Mouse (Mus musculus): ENCODE measurements around the gene D630045J12Rik. TPM values are rescaled to one million over a fixed set of nuclear protein-coding genes. Genes with fewer than 3 reads are reported as not detected.

The D630045J12Rik gene
- polyA plus RNA-seq, 1 experiment from 2014 or later, result 8.2 TPM

DNA sequence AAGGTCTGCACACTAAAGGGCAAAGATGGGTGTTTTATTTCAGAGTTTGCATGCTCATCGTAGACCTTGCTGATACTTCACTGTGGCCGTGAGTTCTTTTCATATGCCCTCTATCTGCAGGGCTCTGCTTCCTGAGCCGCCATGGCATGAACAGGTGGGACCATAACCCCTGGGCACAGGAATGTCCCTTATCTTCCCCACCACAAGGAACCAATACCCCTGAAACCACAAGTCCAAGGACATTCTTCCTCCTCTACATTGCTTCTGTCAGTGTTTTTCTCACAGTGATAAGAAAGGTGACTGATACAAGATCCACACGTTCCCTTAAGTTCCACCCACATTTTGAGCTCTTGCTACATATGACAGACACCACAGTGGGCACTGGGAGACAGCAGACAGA lies 3.0 kb upstream of the D630045J12Rik start:
- 87% methylated on average over 4 of the region's 4 CpGs for WGBS
- no peak for ATAC-seq (ENCODE audit: low FRiP score, low read depth)
- H3K9ac ChIP-seq, result no peak overlapping the region
- H3K27me3 ChIP-seq, result no peaks in the 10 kb centered on the region
- H3K4me1 ChIP-seq, result peaks cover 16% of the 10 kb centered on the region
- H3K27ac ChIP-seq, result no peak overlapping the region
- H3K4me2 ChIP-seq (replicated peaks), result no peak overlapping the region
- no peaks in the 10 kb centered on the region for H3K9me3 ChIP-seq
- no peak overlapping the region for H3K4me3 ChIP-seq
- H3K36me3 ChIP-seq, result no peaks in the 10 kb centered on the region

DNA sequence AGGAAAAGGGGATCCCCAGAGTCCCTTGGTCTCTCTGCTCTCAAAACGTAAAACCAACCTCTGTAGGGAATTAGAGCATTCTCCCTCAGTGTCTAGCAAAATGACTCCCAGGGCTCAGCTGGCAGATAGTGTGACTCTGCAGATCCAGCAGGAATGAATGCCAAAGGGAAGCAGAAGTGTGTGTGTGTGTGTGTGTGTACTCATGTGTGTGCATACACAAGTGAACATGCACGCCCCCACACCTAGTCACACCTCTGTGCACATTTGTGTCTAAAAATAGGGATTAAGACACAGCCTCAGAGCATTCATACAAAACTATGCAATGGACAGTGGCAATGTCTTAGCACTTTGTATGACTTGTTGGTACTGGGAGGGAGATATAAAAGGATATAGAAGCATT lies 2.0 kb upstream of the D630045J12Rik start:
- H3K4me2 ChIP-seq (replicated peaks), result no peak overlapping the region
- no peak for ATAC-seq (ENCODE audit: low FRiP score, low read depth)
- H3K9ac ChIP-seq, result no peak overlapping the region
- no peak overlapping the region for H3K27ac ChIP-seq
- no peaks in the 10 kb centered on the region for H3K36me3 ChIP-seq
- 68% methylated on average over 2 of the region's 2 CpGs for WGBS
- no peak overlapping the region for H3K4me3 ChIP-seq
- H3K4me1 ChIP-seq, result peaks cover 23% of the 10 kb centered on the region
- no peaks in the 10 kb centered on the region for H3K9me3 ChIP-seq
- no peaks in the 10 kb centered on the region for H3K27me3 ChIP-seq

- no peak for ATAC-seq (ENCODE audit: low FRiP score, low read depth)
- Histone ChIP-seq H3K27ac (peak overlapping the region; percentile 80), H3K9ac (peak overlapping the region; percentile 97), H3K4me1 (peaks cover 27% of the 10 kb centered on the region), H3K36me3 (no peaks in the 10 kb centered on the region), H3K4me3 (peak overlapping the region; percentile 86), H3K4me2 (replicated peaks) (peak overlapping the region; percentile 71), H3K9me3 (no peaks in the 10 kb centered on the region), H3K27me3 (no peaks in the 10 kb centered on the region)
- WGBS, result 6% methylated on average over 19 of the region's 19 CpGs
Measured at GRCm38 (mm10) chr6:38252766-38253735, 758 bp downstream of the D630045J12Rik start.

DNA sequence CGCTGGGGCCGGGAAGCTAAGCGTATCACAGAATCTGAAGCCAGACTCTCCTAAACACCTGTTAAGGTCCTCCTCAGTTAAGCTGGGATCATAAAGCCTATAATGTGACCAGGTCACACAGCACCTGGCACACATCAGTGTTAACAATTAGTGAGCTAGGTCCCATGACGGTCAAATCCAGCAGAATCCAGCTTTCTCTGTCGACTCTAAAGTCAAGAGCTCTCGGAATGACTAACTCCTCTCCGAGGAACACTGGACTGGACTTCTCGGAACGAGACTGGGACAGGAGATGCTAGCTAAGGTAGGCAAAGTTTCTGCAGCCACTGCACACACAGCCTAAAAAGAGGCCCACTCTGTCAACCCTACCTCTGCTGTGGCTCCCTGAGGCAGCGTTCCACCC lies 1.7 kb downstream of the D630045J12Rik start:
- peak overlapping the region; percentile 86 for H3K4me3 ChIP-seq
- no peak for ATAC-seq (ENCODE audit: low FRiP score, low read depth)
- WGBS, result 42% methylated on average over 10 of the region's 10 CpGs
- H3K4me1 ChIP-seq, result peaks cover 30% of the 10 kb centered on the region
- no peaks in the 10 kb centered on the region for H3K27me3 ChIP-seq
- peak overlapping the region; percentile 71 for H3K4me2 ChIP-seq (replicated peaks)
- 0 out of 2 replicates have a peak overlapping the region, but pooled peaks have one; percentile 4 for H3K27ac ChIP-seq
- H3K9ac ChIP-seq, result peak overlapping the region; percentile 97
- H3K36me3 ChIP-seq, result no peaks in the 10 kb centered on the region
- H3K9me3 ChIP-seq, result no peaks in the 10 kb centered on the region

DNA sequence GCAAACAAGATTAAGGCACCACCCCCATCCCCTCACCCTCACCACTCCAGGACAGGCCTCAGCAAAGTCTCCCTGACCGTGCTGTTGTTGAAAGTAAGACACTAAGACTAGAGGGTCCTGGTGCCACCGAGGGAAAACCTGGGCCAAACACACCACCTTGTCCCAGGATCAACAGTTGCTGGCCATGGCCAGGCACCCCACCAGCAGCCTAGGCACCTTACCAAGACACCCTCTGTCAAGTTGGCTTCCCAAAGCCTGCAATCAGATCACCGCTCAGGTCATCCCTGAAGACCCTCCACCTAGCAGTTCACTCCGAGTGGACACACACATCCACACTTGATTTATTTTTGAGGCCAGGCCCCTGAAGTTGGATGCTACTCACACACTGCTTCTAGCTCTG lies 2.3 kb downstream of the D630045J12Rik start:
- peaks cover 33% of the 10 kb centered on the region for H3K4me1 ChIP-seq
- no peaks in the 10 kb centered on the region for H3K36me3 ChIP-seq
- 51% methylated on average over 4 of the region's 4 CpGs for WGBS
- H3K9me3 ChIP-seq, result no peaks in the 10 kb centered on the region
- H3K4me3 ChIP-seq, result 0 out of 2 replicates have a peak overlapping the region, but pooled peaks have one; percentile 86
- ATAC-seq (ENCODE audit: low FRiP score, low read depth), result no peak
- H3K27me3 ChIP-seq, result no peaks in the 10 kb centered on the region
- peak overlapping the region; percentile 50 for H3K9ac ChIP-seq
- H3K4me2 ChIP-seq (replicated peaks), result peak overlapping the region; percentile 71
- H3K27ac ChIP-seq, result no peak overlapping the region

GRCm38 (mm10) chr6:38247362-38247761 lies 6.4 kb downstream of the D630045J12Rik start:
- H3K27me3 ChIP-seq, result no peaks in the 10 kb centered on the region
- H3K4me1 ChIP-seq, result peaks cover 62% of the 10 kb centered on the region
- no peak for ATAC-seq (ENCODE audit: low FRiP score, low read depth)
- H3K4me3 ChIP-seq, result no peak overlapping the region
- H3K9ac ChIP-seq, result no peak overlapping the region; the same call in 1 of the 2 replicates
- 87% methylated on average over 4 of the region's 4 CpGs for WGBS
- H3K9me3 ChIP-seq, result no peaks in the 10 kb centered on the region
- no peak overlapping the region for H3K4me2 ChIP-seq (replicated peaks)
- no peak overlapping the region for H3K27ac ChIP-seq
- no peaks in the 10 kb centered on the region for H3K36me3 ChIP-seq

- H3K9ac ChIP-seq, result no peak overlapping the region
- H3K9me3 ChIP-seq, result no peaks in the 10 kb centered on the region
- H3K4me2 ChIP-seq (replicated peaks), result no peak overlapping the region
- no peak overlapping the region for H3K27ac ChIP-seq
- 70% methylated on average over 3 of the region's 3 CpGs for WGBS
- no peaks in the 10 kb centered on the region for H3K27me3 ChIP-seq
- no peak overlapping the region for H3K4me3 ChIP-seq
- ATAC-seq (ENCODE audit: low FRiP score, low read depth), result no peak
- peaks cover 54% of the 10 kb centered on the region for H3K4me1 ChIP-seq
- no peaks in the 10 kb centered on the region for H3K36me3 ChIP-seq
Measured at GRCm38 (mm10) chr6:38244806-38245205, 9.0 kb downstream of the D630045J12Rik start.

DNA sequence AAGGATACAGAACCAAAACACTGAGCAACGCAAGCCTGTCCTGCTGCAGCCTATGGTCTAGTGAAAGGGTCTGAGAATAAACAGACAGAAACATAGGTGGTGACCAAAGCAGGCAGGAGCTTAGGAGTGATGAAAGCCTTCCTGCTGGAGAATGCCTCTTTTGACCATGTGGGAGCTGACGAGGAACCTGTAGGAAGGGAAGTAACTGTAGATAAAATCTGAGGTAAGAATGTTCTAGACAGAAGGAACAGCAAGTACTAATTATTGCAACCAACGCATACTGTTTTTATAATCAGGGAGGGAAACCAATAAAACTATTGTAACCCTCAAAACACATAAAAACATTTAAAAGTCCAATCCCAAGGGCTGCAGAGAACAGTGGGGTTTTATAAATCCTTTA lies 9.6 kb downstream of the D630045J12Rik start:
- H3K4me3 ChIP-seq, result no peak overlapping the region
- H3K9ac ChIP-seq, result no peak overlapping the region
- H3K9me3 ChIP-seq, result no peaks in the 10 kb centered on the region
- 37% methylated on average over 3 of the region's 3 CpGs for WGBS
- no peaks in the 10 kb centered on the region for H3K36me3 ChIP-seq
- no peak overlapping the region for H3K27ac ChIP-seq
- peaks cover 54% of the 10 kb centered on the region for H3K4me1 ChIP-seq
- no peaks in the 10 kb centered on the region for H3K27me3 ChIP-seq
- H3K4me2 ChIP-seq (replicated peaks), result no peak overlapping the region
- no peak for ATAC-seq (ENCODE audit: low FRiP score, low read depth)

DNA sequence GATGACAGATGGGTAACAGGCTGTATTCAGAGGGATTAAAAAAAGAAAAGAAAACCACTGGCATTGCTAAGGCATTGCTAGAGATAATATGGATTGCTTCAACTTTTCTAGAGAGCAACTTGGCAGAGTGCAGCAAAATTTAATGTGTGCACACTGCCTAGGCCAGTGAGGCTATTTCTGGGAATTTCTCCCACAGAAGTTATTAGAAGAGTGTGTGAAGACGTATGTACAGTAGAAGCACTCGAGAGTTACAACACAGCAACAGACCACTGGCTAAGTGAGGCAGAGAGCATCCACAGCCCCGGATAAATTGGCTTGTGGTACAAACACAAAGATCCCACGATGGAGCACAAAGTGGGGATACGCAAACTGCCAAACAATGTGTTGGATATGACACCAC lies 11.0 kb downstream of the D630045J12Rik start:
- WGBS, result 81% methylated on average over 5 of the region's 5 CpGs
- H3K27me3 ChIP-seq, result no peaks in the 10 kb centered on the region
- no peak for ATAC-seq (ENCODE audit: low FRiP score, low read depth)

DNA sequence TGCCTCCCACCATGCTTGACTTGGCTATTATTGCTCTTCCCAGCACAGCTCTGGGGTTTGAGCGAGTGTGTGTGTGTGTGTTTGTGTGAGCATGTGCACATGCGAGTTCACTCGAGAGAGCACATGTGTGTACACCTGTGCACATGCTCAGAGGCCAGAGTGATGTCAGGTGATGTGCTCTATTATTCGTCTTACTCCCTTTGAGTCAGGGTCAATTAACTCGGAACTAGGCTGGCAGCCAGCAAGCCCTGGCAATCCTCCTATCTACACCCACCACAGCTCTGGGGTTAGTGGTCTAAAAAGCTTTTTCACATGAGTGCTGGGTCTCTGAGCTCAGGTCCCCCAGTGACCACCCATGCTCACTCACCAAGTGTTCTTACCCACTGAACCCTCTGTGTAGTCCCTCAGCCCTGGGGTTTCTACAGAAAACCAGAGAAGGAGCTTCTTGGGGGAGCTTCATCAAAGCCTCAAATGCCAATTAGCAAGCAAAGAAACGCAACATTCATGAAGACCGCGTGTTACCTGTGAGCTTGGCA lies 11.4 kb downstream of the D630045J12Rik start:
- no peaks in the 10 kb centered on the region for H3K36me3 ChIP-seq
- H3K9ac ChIP-seq, result no peak overlapping the region
- 81% methylated on average over 8 of the region's 8 CpGs for WGBS
- H3K4me1 ChIP-seq, result peaks cover 49% of the 10 kb centered on the region
- no peaks in the 10 kb centered on the region for H3K27me3 ChIP-seq
- no peak for ATAC-seq (ENCODE audit: low FRiP score, low read depth)
- H3K4me3 ChIP-seq, result no peak overlapping the region
- H3K4me2 ChIP-seq (replicated peaks), result no peak overlapping the region
- no peak overlapping the region for H3K27ac ChIP-seq
- no peaks in the 10 kb centered on the region for H3K9me3 ChIP-seq

More for the DNA sequence above, 11.0 kb downstream of the D630045J12Rik start:
- H3K9ac ChIP-seq, result no peak overlapping the region
- H3K4me3 ChIP-seq, result no peak overlapping the region
- H3K27ac ChIP-seq, result no peak overlapping the region
- H3K4me2 ChIP-seq (replicated peaks), result no peak overlapping the region
- no peaks in the 10 kb centered on the region for H3K9me3 ChIP-seq
- H3K36me3 ChIP-seq, result no peaks in the 10 kb centered on the region
- peaks cover 50% of the 10 kb centered on the region for H3K4me1 ChIP-seq

GRCm38 (mm10) chr6:38241508-38241907 lies 12.3 kb downstream of the D630045J12Rik start:
- H3K4me2 ChIP-seq (replicated peaks), result no peak overlapping the region
- H3K36me3 ChIP-seq, result no peaks in the 10 kb centered on the region
- no peaks in the 10 kb centered on the region for H3K27me3 ChIP-seq
- H3K4me3 ChIP-seq, result no peak overlapping the region
- peaks cover 45% of the 10 kb centered on the region for H3K4me1 ChIP-seq
- H3K27ac ChIP-seq, result no peak overlapping the region
- no peak overlapping the region for H3K9ac ChIP-seq
- no peak for ATAC-seq (ENCODE audit: low FRiP score, low read depth)
- 91% methylated on average over 4 of the region's 4 CpGs for WGBS
- no peaks in the 10 kb centered on the region for H3K9me3 ChIP-seq

DNA sequence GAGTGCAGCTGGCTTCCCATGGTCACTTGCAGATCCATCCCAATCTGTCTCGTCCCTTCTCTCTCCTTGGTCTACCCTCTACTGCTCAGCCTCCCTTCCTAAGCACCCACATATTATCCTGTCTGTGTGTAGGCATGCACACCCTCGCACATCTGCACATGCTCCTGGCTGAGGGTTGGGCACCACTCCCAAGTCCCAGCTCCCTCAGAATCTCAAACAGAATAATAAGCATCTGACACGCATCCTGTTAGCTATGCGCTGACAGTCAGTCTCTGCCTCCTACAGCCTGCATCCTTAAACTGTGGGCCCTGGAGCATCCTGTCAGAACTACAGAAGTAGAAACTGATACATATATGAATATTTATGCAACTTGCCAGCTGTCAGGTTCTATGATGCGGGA lies 13.2 kb downstream of the D630045J12Rik start:
- Histone ChIP-seq H3K27ac (no peak overlapping the region), H3K9me3 (no peaks in the 10 kb centered on the region), H3K4me1 (peaks cover 36% of the 10 kb centered on the region), H3K9ac (no peak overlapping the region), H3K27me3 (no peaks in the 10 kb centered on the region), H3K4me3 (no peak overlapping the region), H3K36me3 (no peaks in the 10 kb centered on the region), H3K4me2 (replicated peaks) (no peak overlapping the region)
- no peak for ATAC-seq (ENCODE audit: low FRiP score, low read depth)
- WGBS, result 94% methylated on average over 5 of the region's 5 CpGs

Data from limb, embryonic 13.5 days (tissue).